12 mouse cellular contexts compared by ENCODE assay signal in genomic region chr11:85845921-85846320, GRCm38 (mm10). TPM values are rescaled to one million over a fixed set of nuclear protein-coding genes. Genes with fewer than 3 reads are reported as not detected.
A peak's percentile ranks its signal among the peaks of the same experiment; 100 is the strongest.
DNase-seq lines count a peak whose midpoint lies in the region; ATAC-seq and TF ChIP-seq lines count a peak whose summit lies in the region.
"Had no signal": no experiment of that assay in that cellular context is flagged by ENCODE, and none has a peak within 500 bp of the region (broad histone marks: within the 10 kb centered on the region; RNA-seq: fewer than 3 reads in every experiment).

No protein-coding gene starts in this region.

- H3K4me2 ChIP-seq in forebrain, embryonic 15.5 days (replicated peaks), result no peak overlapping the region
- H3K4me2 ChIP-seq: liver, embryonic 12.5 days; midbrain, embryonic 15.5 days had no signal

- H3K27me3 ChIP-seq in limb, embryonic 10.5 days (ENCODE audit: low read depth, poor library complexity, severe bottlenecking), result peaks cover 57% of the 10 kb centered on the region
- H3K27me3 ChIP-seq in forebrain, embryonic 15.5 days, result peaks cover 59% of the 10 kb centered on the region

- no peak overlapping the region for H3K4me3 ChIP-seq in lung, adult 2 months (replicated peaks; ENCODE audit: extremely low read depth, low read depth, low read length)
- H3K4me3 ChIP-seq in limb, embryonic 10.5 days, result no peak overlapping the region
- no peak overlapping the region for H3K4me3 ChIP-seq in forebrain, embryonic 15.5 days
- H3K4me3 ChIP-seq: forebrain, embryonic 10.5 days; liver, embryonic 12.5 days; midbrain, embryonic 15.5 days had no signal

- peak; percentile 67 to 71 for DNase-seq in lung, adult 18-20 months
- DNase-seq in lung, adult 2 months, result no peak
- DNase-seq in heart, postnatal 4 days, result peak; percentile 56
- DNase-seq in limb, embryonic 10.5 days (ENCODE audit: low spot score), result peak; percentile 31
- DNase-seq in testis, postnatal 10 days (ENCODE audit: low spot score), result peak; percentile 52

- no peak for ATAC-seq in forebrain, embryonic 15.5 days (replicated peaks)
- ATAC-seq in megakaryocyte progenitor cell, adult 5-6 weeks (replicated peaks; ENCODE audit: poor library complexity), result no peak
- ATAC-seq: liver, embryonic 12.5 days; midbrain, embryonic 15.5 days had no signal

- H3K4me1 ChIP-seq in lung, adult 2 months (ENCODE audit: control insufficient read depth, insufficient read depth, low read length), result peaks cover 8% of the 10 kb centered on the region; the same call in 1 of the 2 replicates
- H3K4me1 ChIP-seq in limb, embryonic 10.5 days, result peaks cover 57% of the 10 kb centered on the region
- peaks cover 29% of the 10 kb centered on the region for H3K4me1 ChIP-seq in forebrain, embryonic 15.5 days

- H3K36me3 ChIP-seq in limb, embryonic 10.5 days, result peaks cover under 1% of the 10 kb centered on the region; the same call in 1 of the 2 replicates
- H3K36me3 ChIP-seq in forebrain, embryonic 15.5 days, result no peaks in the 10 kb centered on the region
- H3K36me3 ChIP-seq: forebrain, embryonic 10.5 days; liver, embryonic 12.5 days; midbrain, embryonic 15.5 days had no signal

- H3K9me3 ChIP-seq in limb, embryonic 10.5 days (replicated peaks), result no peaks in the 10 kb centered on the region
- H3K9me3 ChIP-seq in forebrain, embryonic 15.5 days, result no peaks in the 10 kb centered on the region
- H3K9me3 ChIP-seq: forebrain, embryonic 10.5 days; liver, embryonic 12.5 days; midbrain, embryonic 15.5 days had no signal

- TF ChIP-seq POLR2A in lung, adult 2 months (IDR thresholded peaks at IDR 0.05; ENCODE audit: borderline replicate concordance, extremely low read depth, low read depth, low read length), result no peak

- H3K27ac ChIP-seq in limb, embryonic 10.5 days, result no peak overlapping the region
- no peak overlapping the region for H3K27ac ChIP-seq in forebrain, embryonic 15.5 days (replicated peaks)
- H3K27ac ChIP-seq: forebrain, embryonic 10.5 days; liver, embryonic 12.5 days; midbrain, embryonic 15.5 days had no signal

- H3K9ac ChIP-seq in forebrain, embryonic 15.5 days (replicated peaks), result no peak overlapping the region
- H3K9ac ChIP-seq: liver, embryonic 12.5 days; midbrain, embryonic 15.5 days had no signal

- no peak for TF ChIP-seq CTCF in lung, adult 2 months (IDR thresholded peaks at IDR 0.05; ENCODE audit: insufficient read depth, low read length)

- WGBS in lung, adult 2 months, result 52% methylated on average over 5 of the region's 5 CpGs
- 42% methylated on average over 5 of the region's 5 CpGs for WGBS in limb, embryonic 10.5 days
- 56% methylated on average over 5 of the region's 5 CpGs for WGBS in forebrain, embryonic 15.5 days

RNA-seq across cellular contexts. Expression of gene Gm11444, which starts 4.2 kb away (rescaled TPM):
- not detected in 2 replicates for polyA plus RNA-seq in lung, adult 2 months (2012; rRNA removed)
- not detected for total RNA-seq in heart, postnatal 4 days (2021)
- polyA plus RNA-seq in limb, embryonic 10.5 days (2016; fragmentation: Nextera tagmentation; extraction: Ambion mirVana), result not detected in 2 replicates
- not detected in 2 replicates for polyA plus RNA-seq in forebrain, embryonic 15.5 days (2015; fragmentation: Nextera tagmentation; extraction: Ambion mirVana)
- total RNA-seq in megakaryocyte progenitor cell, adult 5-6 weeks (2015), result not detected in 2 replicates
- total RNA-seq in megakaryocyte progenitor cell, adult 5-6 weeks (2017), result not detected in 2 replicates
- total RNA-seq: CH12.LX had no signal
- polyA plus RNA-seq: forebrain, embryonic 10.5 days; heart, embryonic 14.5 days; liver, embryonic 12.5 days; midbrain, embryonic 15.5 days had no signal

RNA-seq across cellular contexts. Expression of gene Tbx2, which starts 13.6 kb away (rescaled TPM):
- 257 and 302 TPM in 2 replicates for polyA plus RNA-seq in lung, adult 2 months (2012; rRNA removed)
- 10 to 100 TPM; 11.3 to 11.5 TPM for total RNA-seq in heart, postnatal 4 days (2021)
- polyA plus RNA-seq in limb, embryonic 10.5 days (2016; fragmentation: Nextera tagmentation; extraction: Ambion mirVana), result 4.0 and 5.3 TPM in 2 replicates
- 0.76 and 0.86 TPM in 2 replicates for polyA plus RNA-seq in forebrain, embryonic 15.5 days (2015; fragmentation: Nextera tagmentation; extraction: Ambion mirVana)
- total RNA-seq in megakaryocyte progenitor cell, adult 5-6 weeks (2015), result 0.10 TPM in 1 of 2 replicates, not detected in the other
- not detected in 2 replicates for total RNA-seq in megakaryocyte progenitor cell, adult 5-6 weeks (2017)
- total RNA-seq: CH12.LX had no signal

RNA-seq across cellular contexts. Expression of gene Tbx4, which starts 40.3 kb away (rescaled TPM):
- 79.5 and 80.4 TPM in 2 replicates for polyA plus RNA-seq in lung, adult 2 months (2012; rRNA removed)
- under 1 TPM in 1 of 2 experiments, not detected in 1; 0.09 TPM for total RNA-seq in heart, postnatal 4 days (2021)
- 23.5 and 49.0 TPM in 2 replicates for polyA plus RNA-seq in limb, embryonic 10.5 days (2016; fragmentation: Nextera tagmentation; extraction: Ambion mirVana)
- 0.11 and 0.25 TPM in 2 replicates for polyA plus RNA-seq in forebrain, embryonic 15.5 days (2015; fragmentation: Nextera tagmentation; extraction: Ambion mirVana)
- not detected in 2 replicates for total RNA-seq in megakaryocyte progenitor cell, adult 5-6 weeks (2015)
- not detected in 2 replicates for total RNA-seq in megakaryocyte progenitor cell, adult 5-6 weeks (2017)
- total RNA-seq: CH12.LX had no signal

Comparison
In these comparisons a context has a peak if more than half of its experiments do, and no peak if none do; other contexts are left out.
1. RNA of gene Tbx2, which starts 13.6 kb away (polyA plus RNA-seq): 257 to 302 TPM in lung, adult 2 months; 4.0 to 5.3 TPM in limb, embryonic 10.5 days and 0.76 to 0.86 TPM in forebrain, embryonic 15.5 days; every median in the first group is over 10 times any median in the second.
2. RNA of gene Tbx4, which starts 40.3 kb away (polyA plus RNA-seq): 79.5 to 80.4 TPM in lung, adult 2 months and 23.5 to 49.0 TPM in limb, embryonic 10.5 days; 0.11 to 0.25 TPM in forebrain, embryonic 15.5 days; every median in the first group is over 10 times any median in the second.